Mouse (Mus musculus): ENCODE measurements around the gene Snrpg.
"Not testable (repeated sequence)": the region's sequence is repeated elsewhere in the genome, so short reads cannot be mapped to it uniquely, and the experiment has no call there.

The Snrpg gene

DNA sequence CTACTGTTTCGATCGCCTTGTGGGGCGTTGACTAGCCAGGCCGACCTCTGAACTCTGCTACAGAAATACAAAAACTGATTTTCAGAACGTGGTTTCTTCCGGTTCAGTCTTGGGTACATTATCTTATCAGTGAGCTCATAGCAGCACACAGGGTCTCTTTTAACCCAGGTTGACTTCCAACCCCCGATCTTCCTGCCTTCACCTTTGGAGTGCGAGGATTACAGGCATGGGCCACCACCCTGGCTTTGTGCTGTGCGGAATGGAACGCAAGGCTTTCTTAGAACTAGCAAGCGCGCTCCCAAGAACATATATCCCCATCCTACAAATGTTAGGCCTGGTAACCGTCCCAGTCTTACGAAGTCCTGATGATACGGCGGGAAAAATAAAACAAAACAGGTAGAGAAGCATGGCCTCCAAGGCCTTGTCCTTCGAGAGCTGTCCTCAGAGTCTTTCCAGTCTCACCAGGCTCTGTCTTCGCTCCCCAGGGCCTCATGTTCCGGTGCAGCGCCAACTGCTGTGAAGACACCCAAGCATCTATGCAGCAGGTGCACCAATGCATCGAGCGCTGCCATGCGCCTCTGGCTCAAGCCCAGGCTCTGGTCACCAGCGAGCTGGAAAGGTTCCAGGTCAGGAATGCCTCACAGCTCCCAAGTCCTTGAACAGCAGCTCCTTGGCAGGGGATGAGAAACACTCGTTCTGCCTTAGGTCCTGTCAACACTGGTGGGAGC is 4.8 kb upstream of the Snrpg start:
- in situ Hi-C loops (cut with MboI, MseI): loop anchor here (5.0 to 25.0 kb wide), 3 partner anchors 36 to 454 kb away; partner anchors contain the start of genes Nat8f1, Nat8f4, Tia1 and Tprkb

DNA sequence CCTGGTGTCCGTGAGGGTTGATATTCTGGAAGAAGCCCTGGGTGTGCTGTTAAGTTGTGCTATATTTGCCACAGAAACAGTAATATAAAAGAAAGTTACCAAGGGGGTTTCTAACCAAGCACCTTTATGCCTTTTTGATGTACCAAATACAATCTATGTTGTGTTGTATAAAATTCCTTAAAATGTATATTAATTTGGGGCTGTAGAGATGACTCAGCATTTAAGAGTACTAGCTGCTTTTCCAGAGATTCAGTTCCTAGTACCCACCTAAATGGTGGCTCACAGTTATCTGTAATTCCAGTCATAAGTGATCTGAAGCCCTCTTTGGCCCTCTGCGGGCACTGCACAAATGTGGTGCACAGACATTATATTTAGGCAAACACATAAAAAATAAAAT is 4.3 kb upstream of the Snrpg start:
- in situ Hi-C loops (cut with MboI, MseI): loop anchor here (5.0 to 25.0 kb wide), 3 partner anchors 35 to 455 kb away; partner anchors contain the start of genes Nat8f1, Nat8f4, Tia1 and Tprkb

- in situ Hi-C loops (cut with MboI, MseI): loop anchor here (5.0 to 25.0 kb wide), 3 partner anchors 34 to 456 kb away; partner anchors contain the start of genes Nat8f1, Nat8f4, Tia1 and Tprkb
These were observed 2.6 kb upstream of the Snrpg start for GRCm38 (mm10) chr6:86368479-86368878.

GRCm38 (mm10) chr6:86370093-86370713 is 901 bp upstream of the Snrpg start:
- in situ Hi-C loops (cut with MboI, MseI): loop anchor here (25.0 kb wide), 1 partner anchor 458 kb away; the partner anchor contains the start of genes Nat8f1, Nat8f4 and Tprkb

- in situ Hi-C loops (cut with MboI, MseI): loop anchor here (25.0 kb wide), 1 partner anchor 459 kb away; the partner anchor contains the start of genes Nat8f1, Nat8f4 and Tprkb
These were observed 322 bp downstream of the Snrpg start for GRCm38 (mm10) chr6:86371340-86371911.

GRCm38 (mm10) chr6:86371950-86372516 is 929 bp downstream of the Snrpg start:
- in situ Hi-C loops (cut with MboI, MseI): loop anchor here (25.0 kb wide), 1 partner anchor 460 kb away; the partner anchor contains the start of genes Nat8f1, Nat8f4 and Tprkb

DNA sequence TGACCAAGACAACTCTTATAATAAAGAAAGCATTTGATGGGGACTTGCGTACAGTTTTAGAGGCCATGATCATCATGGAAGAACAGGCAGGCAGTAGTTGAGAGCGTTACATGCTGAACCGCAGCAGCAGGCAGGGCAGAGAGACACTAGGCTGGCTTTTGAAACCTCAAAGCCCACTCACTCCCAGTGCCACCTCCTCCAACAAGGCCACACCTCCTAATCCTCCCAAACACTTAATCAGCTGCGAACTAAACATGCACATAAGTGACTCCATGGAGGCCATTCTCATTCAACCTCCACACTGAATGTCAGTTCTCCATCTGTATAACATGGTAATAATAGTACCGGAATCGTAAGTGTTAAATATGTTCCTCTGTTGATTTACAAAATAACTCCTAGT is 2.5 kb downstream of the Snrpg start:
- in situ Hi-C loops (cut with MboI, MseI): loop anchor here (25.0 kb wide), 1 partner anchor 461 kb away; the partner anchor contains the start of genes Nat8f1, Nat8f4 and Tprkb

GRCm38 (mm10) chr6:86378341-86378740 is 7.2 kb downstream of the Snrpg start:
- in situ Hi-C loops (cut with MboI, MseI): no loop called here

- in situ Hi-C loops (cut with MboI, MseI): not testable (repeated sequence)
These were observed 9.0 kb downstream of the Snrpg start for GRCm38 (mm10) chr6:86380112-86380511.

GRCm38 (mm10) chr6:86382551-86382950 is 11.4 kb downstream of the Snrpg start:
- in situ Hi-C loops (cut with MboI, MseI): no loop called here

- in situ Hi-C loops (cut with MboI, MseI): no loop called here
These were observed 12.3 kb downstream of the Snrpg start for GRCm38 (mm10) chr6:86383370-86383769.

- in situ Hi-C loops (cut with MboI, MseI): no loop called here
These were observed 13.6 kb downstream of the Snrpg start for GRCm38 (mm10) chr6:86384692-86385091.

- in situ Hi-C loops (cut with MboI, MseI): no loop called here
These were observed 14.4 kb downstream of the Snrpg start for GRCm38 (mm10) chr6:86385362-86386104.

GRCm38 (mm10) chr6:86387313-86387712 is 16.2 kb downstream of the Snrpg start:
- in situ Hi-C loops (cut with MboI, MseI): no loop called here

- in situ Hi-C loops (cut with MboI, MseI): no loop called here
These were observed 17.4 kb downstream of the Snrpg start for GRCm38 (mm10) chr6:86388461-86388860.

GRCm38 (mm10) chr6:86391326-86391725 is 20.2 kb downstream of the Snrpg start:
- in situ Hi-C loops (cut with MboI, MseI): no loop called here

DNA sequence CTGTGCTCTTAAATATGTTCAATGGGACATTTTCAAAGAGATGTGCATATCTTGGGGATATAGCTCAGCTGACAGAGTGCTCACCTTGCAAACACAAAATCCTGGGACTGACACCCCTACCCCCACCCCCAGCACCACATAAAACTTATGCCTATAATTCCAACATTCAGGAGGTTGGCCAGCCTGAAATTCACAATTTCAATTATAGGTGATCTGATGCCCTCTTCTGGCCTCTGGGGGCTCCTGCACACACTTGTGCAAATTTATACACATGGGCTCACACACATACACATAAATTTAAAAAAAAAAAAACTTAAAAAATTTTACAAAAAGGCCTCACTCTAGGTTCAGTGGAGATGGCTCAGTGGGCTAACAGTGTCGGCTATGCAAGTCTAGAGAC is 22.1 kb downstream of the Snrpg start:
- in situ Hi-C loops (cut with MboI, MseI): no loop called here

DNA sequence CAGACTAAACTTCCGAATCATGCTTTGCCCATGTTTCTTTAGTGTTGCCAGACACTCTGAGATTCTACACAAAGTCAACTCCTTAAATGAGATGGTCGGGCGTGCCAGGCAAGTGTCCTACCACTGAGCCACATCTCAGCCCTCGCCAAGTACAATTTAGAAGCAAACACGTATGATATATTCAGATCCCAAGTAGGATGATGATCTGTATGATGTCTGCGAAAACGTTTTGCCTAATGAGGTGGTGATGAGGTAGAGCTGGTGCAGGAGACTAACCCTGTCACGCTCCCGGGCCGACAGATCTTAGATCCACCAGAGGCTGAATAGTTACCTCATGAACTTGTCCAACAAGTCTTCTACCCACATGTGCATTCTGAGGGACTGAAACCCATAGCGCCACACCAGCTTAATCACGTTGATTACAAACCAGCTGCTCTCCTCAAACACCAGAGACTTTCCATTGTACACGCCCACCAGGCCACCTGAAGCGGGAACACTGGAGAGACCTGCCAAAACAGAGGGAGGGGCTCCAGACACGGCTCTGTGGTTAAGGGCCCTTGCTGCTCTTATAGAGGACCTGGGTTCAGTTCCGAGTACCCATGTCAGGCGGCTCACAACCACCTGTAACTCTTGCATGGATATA is 23.1 kb downstream of the Snrpg start:
- in situ Hi-C loops (cut with MboI, MseI): no loop called here

- in situ Hi-C loops (cut with MboI, MseI): no loop called here
These were observed 23.9 kb downstream of the Snrpg start for GRCm38 (mm10) chr6:86395021-86395420.

DNA sequence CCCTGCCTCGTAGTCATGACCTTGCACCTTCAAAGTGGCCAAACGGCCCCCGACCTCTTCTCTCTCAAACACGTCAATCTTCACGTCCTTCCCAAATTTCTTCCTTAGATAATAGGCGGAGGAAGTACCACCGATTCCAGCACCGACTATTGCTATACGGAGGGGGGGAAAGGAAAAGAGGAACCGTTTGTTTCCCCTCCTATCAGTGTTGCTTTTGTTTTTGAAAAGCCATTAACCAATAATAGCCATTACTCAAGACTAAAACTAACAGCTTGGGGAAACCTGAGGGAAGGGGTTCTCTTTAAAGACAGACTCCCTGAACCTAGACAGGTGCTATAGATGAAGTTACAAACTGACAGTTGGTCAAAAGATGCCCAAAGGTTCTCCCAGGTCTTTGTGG is 24.9 kb downstream of the Snrpg start:
- in situ Hi-C loops (cut with MboI, MseI): no loop called here
